Mouse (Mus musculus) lung, postnatal 0 days (tissue): ENCODE results near the gene Vdac1. TPM values are rescaled to one million over a fixed set of nuclear protein-coding genes. Genes with fewer than 3 reads are reported as not detected.

ENCODE experiments used
- ATAC-seq: fragments of 200-750 bp; cut with Nextera tagmentation; 2 replicates; pipeline ENCODE4 v1.8.0; 2017; ENCODE audit warnings: moderate library complexity
- DNase-seq: peaks from one replicate; pipeline ENCODE4 v3.0.0-alpha.2; 2016; ENCODE audit warnings: low spot score
- H3K27ac ChIP-seq: fragments of 300-500 bp; sonication (generic); 2 replicates; pipeline ENCODE4 v1.5.1; 2014; ENCODE audit warnings: antibody characterized with exemption, mild to moderate bottlenecking, low read length, mixed read lengths
- H3K27me3 ChIP-seq: fragments of 300-500 bp; sonication (generic); replicated peaks from 2 replicates; pipeline ENCODE4 v1.6.1; 2014; ENCODE audit warnings: low read length, mixed read lengths; ENCODE audit not compliant: insufficient read depth
- H3K36me3 ChIP-seq: fragments of 300-500 bp; sonication (generic); 2 replicates; pipeline ENCODE4 v1.6.1; 2014; ENCODE audit warnings: low read length, mixed read lengths; ENCODE audit not compliant: insufficient read depth
- H3K4me1 ChIP-seq: fragments of 300-500 bp; sonication (generic); 2 replicates; pipeline ENCODE4 v1.6.1; 2014; ENCODE audit warnings: antibody characterized with exemption, low read depth, low read length, mixed read lengths; ENCODE audit not compliant: insufficient read depth
- H3K4me2 ChIP-seq: fragments of 300-500 bp; sonication (generic); replicated peaks from 2 replicates; pipeline ENCODE4 v1.6.1; 2014; ENCODE audit warnings: low read depth, mild to moderate bottlenecking, low read length, moderate library complexity, mixed read lengths
- H3K4me3 ChIP-seq: fragments of 300-500 bp; sonication (generic); 2 replicates; pipeline ENCODE4 v1.5.1; 2014; ENCODE audit warnings: low read depth, low read length
- H3K9ac ChIP-seq: fragments of 300-500 bp; sonication (generic); replicated peaks from 2 replicates; pipeline ENCODE4 v1.6.1; 2014; ENCODE audit warnings: low read depth, mild to moderate bottlenecking
- H3K9me3 ChIP-seq: fragments of 300-500 bp; sonication (generic); 2 replicates; pipeline ENCODE4 v1.6.1; 2016; ENCODE audit warnings: low read length, mixed read lengths
- CTCF ChIP-seq: IDR thresholded peaks from 2 replicates; pipeline ENCODE4 v1.5.1; 2016; ENCODE audit warnings: antibody characterized with exemption, mild to moderate bottlenecking
- EP300 ChIP-seq: IDR thresholded peaks from 2 replicates; pipeline ENCODE4 v1.6.1; 2016; ENCODE audit warnings: antibody characterized with exemption, mild to moderate bottlenecking, control low read depth
- WGBS: fragments of 180-500 bp; shearing (Covaris S2); extraction: QIAGEN DNeasy Blood & Tissue Kit; methylation state at CpG from one replicate; pipeline ENCODE4 v1.1.7; 2014; 5-methylcytosine and 5-hydroxymethylcytosine counted together
- polyA plus RNA-seq: library from polyadenylated mRNA; unstranded; fragments of >200 nt; fragmentation: Nextera tagmentation; extraction: Ambion mirVana; gene quantifications from 2 replicates; pipeline ENCODE4 v1.2.1, GENCODE M21; 2015

Gene Vdac1
- polyA plus RNA-seq, 1 experiment from 2014 or later = 127 TPM

DNA sequence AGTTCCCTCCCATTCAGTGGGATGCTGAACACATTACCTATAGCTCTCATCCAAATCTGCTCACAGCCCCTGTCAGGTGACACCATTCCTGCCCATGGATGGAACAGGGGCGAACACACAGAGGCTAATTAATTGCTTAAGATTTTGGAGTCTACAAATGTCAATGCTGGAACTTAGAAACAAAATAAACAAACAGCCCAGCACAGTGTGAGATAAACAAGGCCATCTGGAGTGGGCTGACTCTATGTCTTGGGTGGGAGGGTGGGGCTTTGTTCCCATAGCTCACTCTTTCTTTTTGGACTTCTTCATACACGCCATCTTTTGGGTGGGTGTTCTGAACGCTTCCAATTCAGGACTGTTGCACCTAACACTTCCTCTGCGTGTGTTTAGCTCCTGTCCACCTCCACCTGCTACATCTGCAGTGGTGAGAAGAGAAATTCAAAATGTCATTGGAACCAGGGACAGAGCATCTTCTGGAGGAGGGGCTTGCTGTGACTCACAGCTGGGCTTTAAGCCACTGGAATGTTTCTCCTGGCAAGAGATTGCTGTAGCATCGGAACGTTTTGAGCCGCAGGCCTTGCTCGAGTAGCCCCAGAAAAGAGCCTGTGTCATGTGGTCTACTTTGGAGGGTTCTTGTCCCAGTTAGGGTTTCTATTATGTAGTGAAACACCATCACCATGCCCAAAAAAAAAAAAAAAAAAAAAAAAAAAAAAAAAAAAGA, 72.6 kb downstream of the Vdac1 start:
- Histone ChIP-seq H3K36me3 (no peaks in the 10 kb centered on the region), H3K9me3 (no peaks in the 10 kb centered on the region), H3K4me3 (no peak overlapping the region), H3K4me2 (no peak overlapping the region), H3K9ac (no peak overlapping the region), H3K27ac (no peak overlapping the region), H3K4me1 (no peaks in the 10 kb centered on the region), H3K27me3 (no peaks in the 10 kb centered on the region)
- ATAC-seq = peak; percentile 67
- TF ChIP-seq CTCF (no peak), EP300 (no peak)
- DNase-seq = peak; percentile 54
- 54% methylated on average over 8 of the region's 8 CpGs for WGBS

DNA sequence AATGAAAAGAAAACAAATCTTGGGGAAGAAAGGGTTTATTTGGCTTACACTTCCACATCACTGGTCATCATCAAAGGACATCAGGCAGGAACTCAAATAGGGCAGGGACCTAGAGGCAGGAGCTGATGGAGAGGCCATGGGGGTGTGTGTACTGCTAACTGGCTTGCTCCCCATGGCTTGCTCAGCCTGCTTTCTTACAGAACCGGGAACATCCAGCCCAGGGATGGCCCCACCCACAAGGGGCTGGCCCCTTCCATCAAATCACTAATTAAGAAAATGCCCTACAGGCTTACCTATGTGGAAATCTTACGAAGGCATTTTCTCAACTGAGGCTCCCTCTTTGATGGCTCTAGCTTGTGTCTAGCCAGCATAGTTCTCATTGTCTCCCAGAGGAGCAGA, 73.1 kb downstream of the Vdac1 start:
- TF ChIP-seq EP300 (no peak), CTCF (no peak)
- Histone ChIP-seq H3K4me1 (no peaks in the 10 kb centered on the region), H3K4me2 (no peak overlapping the region), H3K27ac (no peak overlapping the region), H3K27me3 (no peaks in the 10 kb centered on the region), H3K9me3 (no peaks in the 10 kb centered on the region), H3K36me3 (no peaks in the 10 kb centered on the region), H3K4me3 (no peak overlapping the region), H3K9ac (no peak overlapping the region)
- no peak for ATAC-seq
- WGBS = 71% methylated on average over 2 of the region's 2 CpGs
- no peak for DNase-seq

- no peaks in the 10 kb centered on the region for H3K9me3 ChIP-seq
- H3K9ac ChIP-seq = no peak overlapping the region
- no peaks in the 10 kb centered on the region for H3K36me3 ChIP-seq
- DNase-seq = no peak
- no peak overlapping the region for H3K4me3 ChIP-seq
- H3K27ac ChIP-seq = no peak overlapping the region
- no peaks in the 10 kb centered on the region for H3K27me3 ChIP-seq
- ATAC-seq = no peak
- TF ChIP-seq CTCF (no peak), EP300 (no peak)
- H3K4me1 ChIP-seq = no peaks in the 10 kb centered on the region
- no peak overlapping the region for H3K4me2 ChIP-seq
- 75% methylated on average over 5 of the region's 5 CpGs for WGBS
Observed at GRCm38 (mm10) chr11:52435466-52435865, 74.8 kb downstream of the Vdac1 start.

DNA sequence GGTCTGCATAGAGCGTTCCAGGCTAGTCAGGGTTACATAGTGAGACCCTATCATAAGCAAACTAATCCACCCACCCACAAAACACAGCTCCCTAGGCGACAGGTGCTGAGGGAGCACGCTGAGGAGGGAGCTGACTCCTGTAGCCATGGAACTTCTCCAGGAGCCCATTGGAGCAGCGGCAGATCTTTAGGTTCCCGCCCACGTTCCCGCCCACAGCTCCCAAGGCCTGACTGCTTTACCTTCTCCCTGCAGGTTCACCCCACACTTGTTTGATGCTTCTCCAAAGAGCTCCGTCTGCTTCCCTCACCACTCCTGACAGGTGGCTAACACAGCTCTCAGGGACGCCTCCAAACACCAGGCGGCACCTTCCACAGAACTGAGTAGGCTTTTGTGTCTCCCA, 76.5 kb downstream of the Vdac1 start:
- 0 out of 2 replicates have a peak overlapping the region, but pooled peaks have one; percentile 22 for H3K4me2 ChIP-seq
- no peaks in the 10 kb centered on the region for H3K4me1 ChIP-seq
- no peak overlapping the region for H3K4me3 ChIP-seq
- no peak overlapping the region for H3K27ac ChIP-seq
- no peaks in the 10 kb centered on the region for H3K36me3 ChIP-seq
- H3K27me3 ChIP-seq = no peaks in the 10 kb centered on the region
- peak; percentile 47 for DNase-seq
- peak; percentile 45 for ATAC-seq
- TF ChIP-seq CTCF (no peak), EP300 (no peak)
- H3K9ac ChIP-seq = no peak overlapping the region
- no peaks in the 10 kb centered on the region for H3K9me3 ChIP-seq
- whole genome bisulfite sequencing = 20% methylated on average over 10 of the region's 10 CpGs

Other genes starting within 250 kb of the Vdac1 start
- gene Olfr1373, start 215.3 kb upstream of the Vdac1 start, polyA plus RNA-seq = not detected in 2 replicates
- not detected in 2 replicates for gene Olfr1371, start 146.9 kb upstream of the Vdac1 start, polyA plus RNA-seq
- 552 and 571 TPM in 2 replicates for gene Skp1a, start 128.9 kb upstream of the Vdac1 start, polyA plus RNA-seq
- gene Tcf7, start 77.8 kb upstream of the Vdac1 start, polyA plus RNA-seq = 14.7 and 14.8 TPM in 2 replicates
- 151 and 155 TPM in 2 replicates for gene 9530068E07Rik, start 35.6 kb downstream of the Vdac1 start, polyA plus RNA-seq